Mouse (Mus musculus) adrenal gland (tissue): ENCODE data around the gene Mbtd1.

Experiments used
- intact Hi-C: fragments of 180-260 bp; cut with DNase I; formaldehyde crosslinking; loops from one replicate; pipeline ENCODE4 v1.15.1; 2025

Gene Mbtd1

GRCm38 (mm10) chr11:93944986-93945385 is 59.3 kb downstream of the Mbtd1 start:
- intact Hi-C loops = no loop called here

GRCm38 (mm10) chr11:93948887-93949567 is 63.4 kb downstream of the Mbtd1 start:
- intact Hi-C loops = no loop called here

- intact Hi-C loops = no loop called here
Measured at GRCm38 (mm10) chr11:93950045-93950444, 64.4 kb downstream of the Mbtd1 start.

- intact Hi-C loops = no loop called here
Measured at GRCm38 (mm10) chr11:93952376-93952775, 66.7 kb downstream of the Mbtd1 start.

- intact Hi-C loops = no loop called here
Measured at GRCm38 (mm10) chr11:93954738-93955255, 69.1 kb downstream of the Mbtd1 start.

GRCm38 (mm10) chr11:93955256-93956150 is 69.9 kb downstream of the Mbtd1 start:
- intact Hi-C loops = no loop called here

GRCm38 (mm10) chr11:93956159-93956558 is 70.5 kb downstream of the Mbtd1 start, which contains the start of gene Nme2:
Gene Nme2, minus strand, starts transcription at chr11:93956259.
- intact Hi-C loops = no loop called here

- intact Hi-C loops = no loop called here
Measured at GRCm38 (mm10) chr11:93957031-93957555, 71.4 kb downstream of the Mbtd1 start.

- intact Hi-C loops = no loop called here
Measured at GRCm38 (mm10) chr11:93957746-93958145, 72.1 kb downstream of the Mbtd1 start.

- intact Hi-C loops = no loop called here
Measured at GRCm38 (mm10) chr11:93961482-93961881, 75.8 kb downstream of the Mbtd1 start.

GRCm38 (mm10) chr11:93963013-93963412 is 77.4 kb downstream of the Mbtd1 start:
- intact Hi-C loops = no loop called here

- intact Hi-C loops = no loop called here
Measured at GRCm38 (mm10) chr11:93965391-93965790, 79.7 kb downstream of the Mbtd1 start.

- intact Hi-C loops = no loop called here
Measured at GRCm38 (mm10) chr11:93967381-93967780, 81.7 kb downstream of the Mbtd1 start.

- intact Hi-C loops = loop anchor here (2.0 kb wide), 1 partner anchor 121 kb away; no protein-coding TSS in a partner anchor
Measured at GRCm38 (mm10) chr11:93968005-93968847, 82.6 kb downstream of the Mbtd1 start, which contains the start of the genes Gm20390 and Nme1. Gene Gm20390, minus strand, starts transcription at chr11:93968293. Gene Nme1, minus strand, starts transcription at chr11:93968521.

GRCm38 (mm10) chr11:93968848-93969128 is 83.1 kb downstream of the Mbtd1 start:
- intact Hi-C loops = loop anchor here (2.0 kb wide), 1 partner anchor 120 kb away; no protein-coding TSS in a partner anchor

GRCm38 (mm10) chr11:93969171-93969570 is 83.5 kb downstream of the Mbtd1 start:
- intact Hi-C loops = loop anchor here (2.0 kb wide), 1 partner anchor 120 kb away; no protein-coding TSS in a partner anchor

GRCm38 (mm10) chr11:93969799-93970198 is 84.1 kb downstream of the Mbtd1 start:
- intact Hi-C loops = loop anchor here (2.0 kb wide), 1 partner anchor 119 kb away; no protein-coding TSS in a partner anchor

- intact Hi-C loops = no loop called here
Measured at GRCm38 (mm10) chr11:93972951-93973350, 87.3 kb downstream of the Mbtd1 start.

- intact Hi-C loops = no loop called here
Measured at GRCm38 (mm10) chr11:93979502-93980049, 93.9 kb downstream of the Mbtd1 start.

GRCm38 (mm10) chr11:93984619-93985018 is 99.0 kb downstream of the Mbtd1 start:
- intact Hi-C loops = no loop called here
